Mouse (Mus musculus) CH12.LX (cell line): ENCODE results near the gene Mamdc4.

Source experiments
- CTCF ChIP-seq, 2 experiments: IDR thresholded peaks in 1 of 2; conservative IDR thresholded peaks in 1 of 2; 2 replicates each; pipeline ENCODE4 v1.5.1; 2011 to 2012; ENCODE audit warnings: low read depth in 2 of 2, low read length in 2 of 2, improper control_type of control experiment in 1 of 2, inconsistent platforms in 1 of 2, mild to moderate bottlenecking in 1 of 2, moderate library complexity in 1 of 2
- EP300 ChIP-seq: IDR thresholded peaks from 2 replicates; pipeline ENCODE4 v1.6.1; 2011; ENCODE audit warnings: low read length, improper control_type of control experiment
- GABPA ChIP-seq: IDR thresholded peaks from 2 replicates; pipeline ENCODE4 v1.6.1; 2012; ENCODE audit warnings: low read depth, low read length, improper control_type of control experiment, inconsistent platforms; ENCODE audit not compliant: insufficient replicate concordance
- KAT2A ChIP-seq: IDR thresholded peaks from 2 replicates; pipeline ENCODE4 v1.6.1; 2012; ENCODE audit warnings: low read length, improper control_type of control experiment, inconsistent platforms; ENCODE audit not compliant: insufficient replicate concordance
- TCF12 ChIP-seq: IDR thresholded peaks from 2 replicates; pipeline ENCODE4 v1.6.1; 2014; ENCODE audit warnings: low read depth, mild to moderate bottlenecking, inconsistent platforms, low read length, improper control_type of control experiment
- UBTF ChIP-seq: IDR thresholded peaks from 2 replicates; pipeline ENCODE4 v1.6.1; 2012; ENCODE audit warnings: low read depth, mild to moderate bottlenecking, inconsistent platforms, low read length, improper control_type of control experiment, moderate library complexity
- ZC3H11A ChIP-seq: IDR thresholded peaks from 2 replicates; pipeline ENCODE4 v1.6.1; 2012; ENCODE audit warnings: low read depth, mild to moderate bottlenecking, inconsistent platforms, low read length, improper control_type of control experiment

- TF ChIP-seq CTCF (conservative IDR thresholded peaks at IDR 0.05 in 1 of 2, IDR thresholded peaks at IDR 0.05 in 1 of 2; ENCODE audit: low read depth in 2 of 2, low read length in 2 of 2) (no peak), EP300 (no peak), ZC3H11A (no peak), KAT2A (no peak), TCF12 (no peak), UBTF (no peak), GABPA (no peak)
Measured at GRCm38 (mm10) chr2:25557964-25558360, 16.7 kb downstream of the Mamdc4 start.
